Mouse (Mus musculus): ENCODE data around the gene Gm45711.
"Not testable (repeated sequence)": the region's sequence is repeated elsewhere in the genome, so short reads cannot be mapped to it uniquely, and the experiment has no call there.

The Gm45711 gene

GRCm38 (mm10) chr8:104309441-104310155, at the start of gene Gm45711, which contains the start of gene Cmtm1:
Gene Gm45711 (minus strand): TSS chr8:104310081.
Gene Cmtm1 (minus strand): TSS chr8:104310145.
- DNase-seq (ENCODE audit: low read depth, low spot score) = not testable (repeated sequence)

GRCm38 (mm10) chr8:104358637-104359036, 48.8 kb upstream of the Gm45711 start:
- no peak for DNase-seq (ENCODE audit: low read depth, low spot score)

- no peak for DNase-seq (ENCODE audit: low read depth, low spot score)
Measured at GRCm38 (mm10) chr8:104354504-104354903, 44.6 kb upstream of the Gm45711 start.

- DNase-seq (ENCODE audit: low read depth, low spot score) = no peak
Measured at GRCm38 (mm10) chr8:104353186-104353585, 43.3 kb upstream of the Gm45711 start.

- DNase-seq (ENCODE audit: low read depth, low spot score) = no peak
Measured at GRCm38 (mm10) chr8:104350047-104350446, 40.2 kb upstream of the Gm45711 start.

GRCm38 (mm10) chr8:104348971-104349370, 39.1 kb upstream of the Gm45711 start:
- DNase-seq (ENCODE audit: low read depth, low spot score) = no peak

- no peak for DNase-seq (ENCODE audit: low read depth, low spot score)
Measured at GRCm38 (mm10) chr8:104346706-104347105, 36.8 kb upstream of the Gm45711 start.

GRCm38 (mm10) chr8:104344622-104345021, 34.7 kb upstream of the Gm45711 start:
- DNase-seq (ENCODE audit: low read depth, low spot score) = no peak

- peak; percentile 80 for DNase-seq (ENCODE audit: low read depth, low spot score)
Measured at GRCm38 (mm10) chr8:104343957-104344356, 34.1 kb upstream of the Gm45711 start.

GRCm38 (mm10) chr8:104342426-104342825, 32.5 kb upstream of the Gm45711 start:
- no peak for DNase-seq (ENCODE audit: low read depth, low spot score)

GRCm38 (mm10) chr8:104341678-104342077, 31.8 kb upstream of the Gm45711 start:
- DNase-seq (ENCODE audit: low read depth, low spot score) = no peak

- DNase-seq (ENCODE audit: low read depth, low spot score) = peak; percentile 33
Measured at GRCm38 (mm10) chr8:104341106-104341561, 31.3 kb upstream of the Gm45711 start.

GRCm38 (mm10) chr8:104340233-104341105, 30.6 kb upstream of the Gm45711 start:
- DNase-seq (ENCODE audit: low read depth, low spot score) = peak; percentile 80

GRCm38 (mm10) chr8:104339983-104340232, 30.0 kb upstream of the Gm45711 start:
- no peak for DNase-seq (ENCODE audit: low read depth, low spot score)

- no peak for DNase-seq (ENCODE audit: low read depth, low spot score)
Measured at GRCm38 (mm10) chr8:104339229-104339982, 29.5 kb upstream of the Gm45711 start, which contains the start of gene Cmtm3. Gene Cmtm3 (plus strand): TSS chr8:104339410.

- DNase-seq (ENCODE audit: low read depth, low spot score) = peak; percentile 26
Measured at GRCm38 (mm10) chr8:104337890-104338289, 28.0 kb upstream of the Gm45711 start.

- no peak for DNase-seq (ENCODE audit: low read depth, low spot score)
Measured at GRCm38 (mm10) chr8:104336806-104337205, 26.9 kb upstream of the Gm45711 start.

GRCm38 (mm10) chr8:104334196-104334595, 24.3 kb upstream of the Gm45711 start:
- DNase-seq (ENCODE audit: low read depth, low spot score) = no peak

- no peak for DNase-seq (ENCODE audit: low read depth, low spot score)
Measured at GRCm38 (mm10) chr8:104333786-104334185, 23.9 kb upstream of the Gm45711 start.

- DNase-seq (ENCODE audit: low read depth, low spot score) = no peak
Measured at GRCm38 (mm10) chr8:104332665-104333631, 23.1 kb upstream of the Gm45711 start.

GRCm38 (mm10) chr8:104321930-104322329, 12.0 kb upstream of the Gm45711 start, which contains the start of gene Cmtm2b:
Gene Cmtm2b (plus strand): TSS chr8:104322230.
- DNase-seq (ENCODE audit: low read depth, low spot score) = not testable (repeated sequence)
